ENCODE assay signal across 17 mouse cellular contexts in the genomic region with DNA sequence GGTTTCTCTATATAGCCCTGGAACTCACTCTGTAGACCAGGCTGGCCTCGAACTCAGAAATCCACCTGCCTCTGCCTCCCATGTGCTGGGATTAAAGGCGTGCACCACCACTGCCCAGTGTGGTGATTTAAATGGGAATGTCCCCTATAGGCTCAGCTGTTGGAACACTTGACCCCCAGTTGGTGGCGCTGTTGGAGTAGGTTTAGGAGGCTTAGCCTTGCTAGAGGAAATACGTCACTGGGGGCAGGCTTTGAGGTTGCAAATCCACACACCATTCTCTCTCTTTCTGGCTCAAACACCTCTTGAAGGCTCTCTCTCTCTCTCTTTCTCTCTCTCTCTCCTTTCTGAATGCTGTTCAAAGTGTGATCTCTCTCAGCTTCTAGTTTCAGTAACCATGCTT. TPM values are rescaled to one million over a fixed set of nuclear protein-coding genes. Genes with fewer than 3 reads are reported as not detected.
DNase-seq lines count a peak whose midpoint lies in the region; ATAC-seq and TF ChIP-seq lines count a peak whose summit lies in the region.
"Had no signal": no experiment of that assay in that cellular context is flagged by ENCODE, and none has a peak within 500 bp of the region (broad histone marks: within the 10 kb centered on the region; RNA-seq: fewer than 3 reads in every experiment).

No protein-coding gene starts in this region.

- H3K4me2 ChIP-seq in hindbrain, postnatal 0 days (ENCODE audit: low read depth, low read length): no peak overlapping the region
- H3K4me2 ChIP-seq in lung, postnatal 0 days (replicated peaks; ENCODE audit: low read depth, low read length): no peak overlapping the region
- H3K4me2 ChIP-seq: heart, embryonic 11.5 days; limb, embryonic 13.5 days; neural tube, embryonic 13.5 days had no signal

- no peaks in the 10 kb centered on the region for H3K4me1 ChIP-seq in hindbrain, postnatal 0 days (ENCODE audit: insufficient read depth, low read length)
- H3K4me1 ChIP-seq in hindbrain, embryonic 10.5 days (replicated peaks): peaks cover 6% of the 10 kb centered on the region
- H3K4me1 ChIP-seq in lung, postnatal 0 days (ENCODE audit: insufficient read depth, low read depth, low read length): no peaks in the 10 kb centered on the region
- no peaks in the 10 kb centered on the region for H3K4me1 ChIP-seq in ES-Bruce4 (ENCODE audit: control insufficient read depth, insufficient read depth, low read length)

- DNase-seq in hindbrain, postnatal 0 days (ENCODE audit: low spot score): no peak
- DNase-seq in hindbrain, embryonic 10.5 days (ENCODE audit: low spot score): no peak
- DNase-seq in lung, postnatal 0 days (ENCODE audit: low spot score): no peak
- no peak for DNase-seq in lung, postnatal 25 days (ENCODE audit: low spot score)
- DNase-seq in R1 (ENCODE audit: low read depth, low spot score): peak; percentile 76
- DNase-seq in cerebellum, adult 9-10 months: no peak
- DNase-seq: cerebellum, adult 9-11 months; heart, postnatal 4 days; kidney, postnatal 25 days; lung, postnatal 14 days; thymus, adult 2 months had no signal

- WGBS in hindbrain, postnatal 0 days: 85% methylated on average over 4 of the region's 4 CpGs
- 84% methylated on average over 4 of the region's 4 CpGs for WGBS in hindbrain, embryonic 10.5 days
- WGBS in lung, postnatal 0 days: 83% methylated on average over 4 of the region's 4 CpGs

- no peak for TF ChIP-seq POLR2A in ES-Bruce4 (IDR thresholded peaks at IDR 0.05; ENCODE audit: insufficient read depth, low read length)

- H3K9me3 ChIP-seq in hindbrain, postnatal 0 days (ENCODE audit: low read length): 0 out of 2 replicates have a peak, but pooled peaks cover 4% of the 10 kb centered on the region
- H3K9me3 ChIP-seq in hindbrain, embryonic 10.5 days: peaks cover 22% of the 10 kb centered on the region
- no peaks in the 10 kb centered on the region for H3K9me3 ChIP-seq in lung, postnatal 0 days (ENCODE audit: low read length)
- H3K9me3 ChIP-seq in ES-Bruce4 (replicated peaks; ENCODE audit: control insufficient read depth, insufficient read depth, low read length, poor library complexity, severe bottlenecking): no peaks in the 10 kb centered on the region

- no peaks in the 10 kb centered on the region for H3K27me3 ChIP-seq in hindbrain, postnatal 0 days (ENCODE audit: insufficient read depth, low read length)
- no peaks in the 10 kb centered on the region for H3K27me3 ChIP-seq in hindbrain, embryonic 10.5 days (ENCODE audit: insufficient read depth, poor library complexity, severe bottlenecking)
- no peaks in the 10 kb centered on the region for H3K27me3 ChIP-seq in lung, postnatal 0 days (replicated peaks; ENCODE audit: insufficient read depth, low read length)
- no peaks in the 10 kb centered on the region for H3K27me3 ChIP-seq in ES-Bruce4 (ENCODE audit: control insufficient read depth, insufficient read depth, low read length, poor library complexity, severe bottlenecking)
- H3K27me3 ChIP-seq: limb, embryonic 13.5 days had no signal

- no peak overlapping the region for H3K4me3 ChIP-seq in hindbrain, postnatal 0 days (ENCODE audit: low read length)
- no peak overlapping the region for H3K4me3 ChIP-seq in hindbrain, embryonic 10.5 days
- no peak overlapping the region for H3K4me3 ChIP-seq in lung, postnatal 0 days (ENCODE audit: low read depth, low read length)
- no peak overlapping the region for H3K4me3 ChIP-seq in ES-Bruce4 (ENCODE audit: low read depth, low read length)
- H3K4me3 ChIP-seq: forebrain, embryonic 10.5 days; limb, embryonic 13.5 days; neural tube, embryonic 13.5 days had no signal

- H3K9ac ChIP-seq in hindbrain, postnatal 0 days (replicated peaks; ENCODE audit: low read length): no peak overlapping the region
- H3K9ac ChIP-seq in lung, postnatal 0 days (replicated peaks; ENCODE audit: low read depth): no peak overlapping the region
- H3K9ac ChIP-seq in ES-Bruce4 (ENCODE audit: low read depth, poor library complexity, severe bottlenecking): no peak overlapping the region
- H3K9ac ChIP-seq: limb, embryonic 13.5 days; liver, embryonic 14.5 days; neural tube, embryonic 13.5 days had no signal

- H3K27ac ChIP-seq in hindbrain, postnatal 0 days: no peak overlapping the region
- H3K27ac ChIP-seq in hindbrain, embryonic 10.5 days: no peak overlapping the region
- H3K27ac ChIP-seq in lung, postnatal 0 days (ENCODE audit: low read length): no peak overlapping the region
- no peak overlapping the region for H3K27ac ChIP-seq in ES-Bruce4 (ENCODE audit: insufficient read depth, low read length)
- H3K27ac ChIP-seq: forebrain, embryonic 10.5 days; limb, embryonic 13.5 days; liver, embryonic 14.5 days; neural tube, embryonic 13.5 days had no signal

- no peak for ATAC-seq in hindbrain, postnatal 0 days
- ATAC-seq in lung, postnatal 0 days: no peak

- no peaks in the 10 kb centered on the region for H3K36me3 ChIP-seq in hindbrain, postnatal 0 days (ENCODE audit: insufficient read depth, low read length)
- no peaks in the 10 kb centered on the region for H3K36me3 ChIP-seq in hindbrain, embryonic 10.5 days
- H3K36me3 ChIP-seq in lung, postnatal 0 days (ENCODE audit: insufficient read depth, low read length): no peaks in the 10 kb centered on the region
- H3K36me3 ChIP-seq in ES-Bruce4 (ENCODE audit: control insufficient read depth, insufficient read depth, low read length, poor library complexity, severe bottlenecking): no peaks in the 10 kb centered on the region
- H3K36me3 ChIP-seq: forebrain, embryonic 10.5 days; limb, embryonic 13.5 days; neural tube, embryonic 13.5 days had no signal

- peak; percentile 35 for TF ChIP-seq CTCF in hindbrain, postnatal 0 days (IDR thresholded peaks at IDR 0.05; ENCODE audit: low read depth)
- TF ChIP-seq CTCF in lung, postnatal 0 days (IDR thresholded peaks at IDR 0.05): peak; percentile 40
- peak; percentile 33 for TF ChIP-seq CTCF in ES-Bruce4 (IDR thresholded peaks at IDR 0.05; ENCODE audit: low read depth, low read length)

- TF ChIP-seq EP300 in lung, postnatal 0 days (IDR thresholded peaks at IDR 0.05): no peak
- TF ChIP-seq EP300 in ES-Bruce4 (IDR thresholded peaks at IDR 0.05; ENCODE audit: insufficient read depth, low read depth, low read length): no peak

RNA-seq across cellular contexts. Expression of a gene that starts 46.9 kb away (rescaled TPM):
- 10.6 and 12.1 TPM in 2 replicates for total RNA-seq in hindbrain, postnatal 0 days (2014; rRNA removed)
- 4.2 and 4.8 TPM in 2 replicates for polyA plus RNA-seq in hindbrain, postnatal 0 days (2015; fragmentation: Nextera tagmentation; extraction: Ambion mirVana)
- 15.9 and 16.3 TPM in 2 replicates for polyA plus RNA-seq in hindbrain, embryonic 10.5 days (2016; fragmentation: Nextera tagmentation; extraction: Ambion mirVana)
- polyA plus RNA-seq in lung, postnatal 0 days (2015; fragmentation: Nextera tagmentation; extraction: Ambion mirVana): 20.9 and 24.0 TPM in 2 replicates
- 55.2 and 62.4 TPM in 2 replicates for polyA plus RNA-seq in ES-Bruce4 (2011; ENCODE audit: insufficient read depth, insufficient read length, low read depth, missing spikeins)
